Mouse (Mus musculus) embryo, embryonic 10 days (tissue): ENCODE data around the gene Bckdha.

Source experiments
- DNase-seq: peaks from one replicate; pipeline ENCODE4 v3.0.0-alpha.2; 2015; ENCODE audit warnings: low spot score

The Bckdha gene

DNA sequence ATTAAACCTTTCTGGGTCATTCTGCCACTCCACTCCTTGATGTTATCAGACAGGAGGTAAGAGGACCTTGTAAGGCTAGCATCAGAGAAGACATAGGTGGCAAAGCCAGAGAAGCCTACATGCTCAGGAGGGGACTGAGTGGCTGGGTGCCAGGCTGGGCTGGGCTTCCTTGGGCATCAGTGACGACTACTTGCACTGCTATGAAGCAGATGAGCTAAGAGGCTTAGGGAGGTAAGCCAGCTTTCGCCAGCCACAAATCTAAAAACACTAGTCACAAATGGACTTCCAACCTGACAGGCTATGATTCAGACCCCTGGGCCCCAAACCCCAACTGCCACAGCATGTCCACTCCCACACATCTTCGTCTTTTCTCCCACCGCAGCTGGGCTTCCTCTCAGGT, 14.2 kb downstream of the Bckdha start:
- DNase-seq, result no peak

GRCm38 (mm10) chr7:25644136-25644535, 14.6 kb downstream of the Bckdha start:
- DNase-seq, result no peak

DNA sequence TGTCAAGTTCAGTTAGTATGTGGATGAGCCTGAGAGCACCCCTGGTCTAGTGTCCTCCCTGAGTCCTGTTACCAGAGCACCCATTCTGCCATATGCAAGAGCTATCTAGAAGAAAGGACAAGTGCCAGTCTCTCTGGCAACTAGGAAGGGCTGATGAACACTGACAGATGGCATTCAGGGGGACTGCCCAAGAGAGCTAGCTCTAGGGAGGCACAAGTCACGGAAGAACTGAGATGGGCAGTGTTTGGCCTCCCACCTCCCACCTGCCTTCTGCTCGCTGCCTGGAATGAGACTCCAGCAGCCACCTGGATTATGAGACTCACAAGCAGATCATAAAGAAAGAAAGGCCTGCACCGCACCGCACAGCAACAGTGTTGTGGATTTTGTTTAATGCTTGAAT, 19.0 kb downstream of the Bckdha start:
- no peak for DNase-seq

DNA sequence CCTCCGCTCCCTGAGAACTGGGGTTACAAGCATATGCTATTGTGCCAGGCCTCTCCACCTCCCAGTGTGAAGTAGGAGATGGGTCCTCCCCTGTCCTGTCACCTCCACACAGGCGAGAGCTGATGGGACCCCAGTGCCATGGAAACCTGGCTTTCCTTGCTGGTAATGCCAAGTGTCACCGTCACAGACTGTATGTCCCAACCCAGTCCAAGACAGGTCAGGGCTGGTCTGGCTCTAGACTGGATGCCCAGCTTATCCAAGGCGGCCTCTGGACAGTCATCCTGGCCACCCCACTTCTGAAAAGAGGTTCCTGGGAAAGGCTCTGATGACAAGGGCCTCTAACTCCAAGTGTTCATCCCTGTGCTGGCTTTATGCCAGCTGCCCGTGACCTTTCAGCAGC, 21.7 kb downstream of the Bckdha start:
- DNase-seq, result no peak

DNA sequence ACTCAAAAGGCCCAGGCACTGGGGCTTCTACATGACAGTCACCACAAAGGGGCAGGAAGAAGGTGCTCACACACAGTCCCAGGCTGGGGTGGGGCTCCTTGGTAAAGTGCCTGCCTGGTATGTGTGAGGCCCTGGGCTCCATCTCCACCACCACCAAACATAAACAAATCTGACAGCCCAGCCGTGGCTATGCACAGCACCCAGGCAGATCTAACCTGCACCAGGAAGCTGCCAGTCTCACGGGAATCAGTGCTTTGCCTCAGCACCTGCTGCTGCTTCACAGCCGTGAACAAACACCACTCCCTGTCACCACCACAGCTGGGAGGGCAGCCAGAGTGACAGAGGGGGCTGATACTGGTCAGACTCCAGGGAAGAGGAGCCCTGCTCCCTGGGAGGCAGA, 22.4 kb downstream of the Bckdha start:
- DNase-seq, result no peak

DNA sequence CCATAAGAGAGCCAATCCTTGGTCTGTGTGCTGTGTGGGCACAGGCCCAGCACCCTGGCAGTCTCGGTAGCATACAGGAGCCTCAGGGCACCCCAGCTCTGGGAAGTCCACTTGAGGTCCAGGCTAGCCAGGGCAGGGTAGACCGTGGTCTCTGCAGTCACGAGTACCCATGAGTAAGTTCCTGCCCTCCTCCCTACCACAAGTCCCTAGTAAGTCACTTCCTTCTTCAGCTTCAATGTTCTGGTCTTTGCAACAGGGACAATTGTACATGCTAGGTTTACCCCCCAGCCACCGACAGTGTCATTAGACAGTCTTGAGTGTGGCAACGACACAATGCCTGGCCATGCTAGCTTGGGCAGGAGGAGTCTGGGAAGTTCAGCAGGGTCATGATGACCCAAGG, 26.1 kb downstream of the Bckdha start:
- no peak for DNase-seq

GRCm38 (mm10) chr7:25628323-25628620, 30.5 kb downstream of the Bckdha start:
- DNase-seq, result no peak

GRCm38 (mm10) chr7:25627431-25628322, 31.1 kb downstream of the Bckdha start:
- peak; percentile 50 for DNase-seq

DNA sequence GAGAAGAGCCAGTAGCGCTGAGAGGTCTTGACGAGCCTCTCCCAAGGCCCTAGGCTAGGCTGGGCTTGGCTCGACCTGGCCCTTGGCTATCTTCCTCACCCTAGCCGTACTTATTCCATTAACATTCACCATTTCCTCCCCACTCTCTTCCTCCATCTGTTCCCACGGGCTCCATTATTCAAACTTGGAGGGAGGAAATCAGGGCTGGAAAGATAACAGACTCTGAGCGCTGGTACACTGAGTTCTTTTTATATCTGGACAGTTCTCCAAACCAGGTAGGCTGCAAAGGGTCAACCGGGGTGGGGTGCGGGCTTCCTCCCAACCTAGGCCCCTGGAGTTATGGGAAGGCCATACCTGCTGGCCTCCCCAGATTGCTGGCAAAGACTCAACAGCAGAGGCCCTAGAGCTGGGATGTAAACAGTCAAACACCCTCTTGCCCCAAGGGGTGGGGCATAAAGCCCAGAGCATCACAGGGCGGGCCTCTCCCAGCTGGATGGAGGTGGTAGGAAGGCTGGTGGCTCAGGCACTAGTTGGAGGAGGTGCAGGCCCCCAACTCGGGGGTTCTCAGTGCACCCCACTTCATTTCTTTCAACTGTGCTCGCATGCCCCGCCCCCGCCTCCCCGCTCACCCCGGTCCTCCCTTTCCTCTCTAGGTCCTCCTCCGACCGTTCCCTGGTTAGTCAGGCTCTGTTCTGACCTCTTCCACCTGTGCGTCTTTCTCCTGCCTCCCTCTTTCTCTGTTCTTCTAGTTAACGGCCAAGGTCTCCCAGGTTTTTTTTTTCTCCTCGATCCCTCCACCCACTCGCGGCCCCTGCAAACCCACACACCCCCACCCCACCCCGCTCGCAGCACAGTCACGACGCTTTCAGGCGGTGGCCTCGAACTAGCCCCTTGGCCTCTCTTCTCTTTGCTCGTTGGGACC, 32.0 kb downstream of the Bckdha start, which contains the start of gene B3gnt8:
TSS of gene B3gnt8 (plus strand) at position 146 of the 922 bp plus-strand sequence.
- no peak for DNase-seq

GRCm38 (mm10) chr7:25625594-25626250, 33.1 kb downstream of the Bckdha start:
- DNase-seq, result peak; percentile 22

- DNase-seq, result no peak
Observed at GRCm38 (mm10) chr7:25624851-25625250, 33.9 kb downstream of the Bckdha start.

GRCm38 (mm10) chr7:25623857-25624370, 34.9 kb downstream of the Bckdha start:
- DNase-seq, result no peak

DNA sequence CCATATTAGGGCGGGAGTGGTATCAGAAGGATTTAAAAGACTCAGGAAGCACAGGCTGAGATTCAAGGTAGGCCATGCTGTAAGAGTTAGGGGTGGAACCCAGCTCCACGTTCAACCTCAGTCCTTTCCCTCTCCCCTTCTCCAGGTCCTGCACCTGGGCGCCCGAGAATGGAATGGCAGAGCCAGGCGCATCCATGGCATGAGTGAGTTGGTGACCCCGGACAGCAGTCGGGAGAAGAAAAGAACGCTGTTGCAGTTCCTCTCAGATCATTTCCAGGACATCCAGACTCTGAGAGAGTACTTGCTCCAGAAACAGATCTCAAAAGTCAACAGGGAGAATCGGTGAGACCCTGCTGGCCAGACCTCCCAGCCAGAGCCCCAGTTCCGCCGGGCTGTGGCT, 38.0 kb downstream of the Bckdha start:
- no peak for DNase-seq

- no peak for DNase-seq
Observed at GRCm38 (mm10) chr7:25620101-25620500, 38.7 kb downstream of the Bckdha start.

GRCm38 (mm10) chr7:25619722-25619991, 39.1 kb downstream of the Bckdha start:
- DNase-seq, result no peak

DNA sequence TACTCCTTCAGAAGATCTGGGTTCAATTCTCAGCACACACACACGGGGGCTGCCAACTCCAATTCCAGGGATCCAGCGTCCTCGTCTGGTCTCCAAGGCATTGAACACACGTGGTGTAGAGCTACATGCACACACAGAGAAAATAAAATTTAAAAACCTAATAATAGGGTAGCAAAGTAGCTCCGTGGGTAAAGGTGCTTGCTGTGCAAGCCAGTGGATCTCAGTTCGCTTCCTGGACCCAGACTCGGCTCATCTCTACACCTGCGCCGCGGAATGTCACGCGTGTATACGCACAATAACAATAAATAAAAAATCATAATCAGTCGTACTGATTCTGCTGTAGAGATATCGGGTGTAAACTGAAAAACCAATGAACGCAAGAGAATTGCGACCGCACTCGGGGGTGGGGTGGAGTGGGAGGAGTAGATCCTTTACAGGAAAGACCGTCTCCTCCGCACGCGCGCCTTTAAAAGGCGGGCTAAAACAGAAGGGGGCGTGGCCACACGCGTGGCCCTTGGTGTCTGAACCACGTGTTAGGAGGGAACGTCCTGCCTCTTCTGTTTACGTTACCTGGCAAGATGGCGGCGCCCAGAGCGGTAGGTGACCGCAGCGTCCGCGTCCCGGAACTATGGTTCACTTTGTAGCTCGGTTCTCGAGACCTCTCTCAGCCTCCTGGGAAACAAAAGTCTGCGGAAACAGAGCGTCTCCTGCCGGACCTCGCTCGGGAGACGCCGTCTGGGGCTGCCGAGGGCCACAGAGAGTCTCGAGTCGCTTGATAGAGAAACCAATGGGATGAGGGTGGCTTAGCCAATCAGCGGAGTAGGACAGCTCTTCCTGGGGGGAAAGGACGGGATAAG, 39.7 kb downstream of the Bckdha start, which contains the start of gene Dmac2:
TSS of gene Dmac2 (plus strand) at position 550 of the 857 bp plus-strand sequence.
- DNase-seq, result peak; percentile 95

DNA sequence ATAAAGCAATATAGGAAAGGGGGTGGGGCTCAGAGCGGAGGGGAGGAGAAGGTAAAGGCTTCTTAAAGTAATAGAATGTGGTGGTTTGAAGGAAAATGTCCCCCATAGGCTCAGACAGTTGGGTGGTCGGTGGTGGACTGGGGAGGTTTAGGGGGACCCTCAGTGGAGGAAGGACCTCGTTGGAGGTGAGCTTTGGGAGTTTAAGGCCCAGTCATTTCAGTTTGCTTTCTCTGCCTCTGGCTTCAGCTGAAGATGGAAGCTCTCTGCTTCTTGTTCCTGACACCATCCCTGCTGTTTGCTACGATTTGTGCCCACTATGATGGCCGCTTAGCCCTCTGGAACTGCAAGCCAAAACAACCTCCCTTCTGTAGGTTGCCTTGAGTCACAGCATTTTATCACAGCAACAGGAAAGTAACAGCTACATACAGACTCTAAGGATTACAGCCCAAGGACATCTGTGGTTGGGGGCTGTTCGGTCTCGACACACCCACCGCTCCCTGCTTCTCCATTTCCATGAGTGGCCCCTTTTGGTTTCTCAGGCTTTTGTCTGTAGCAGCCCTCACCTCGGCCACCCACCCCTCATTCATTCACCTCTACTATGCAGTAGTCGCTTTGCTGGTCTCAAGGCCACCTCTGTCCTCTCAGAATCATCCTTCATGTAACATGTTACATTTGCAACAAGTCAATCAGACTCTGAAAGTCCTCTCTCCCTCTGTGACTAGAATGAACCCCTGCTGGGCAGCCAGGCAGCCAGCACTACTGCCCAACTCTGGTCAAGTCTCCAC, 41.2 kb downstream of the Bckdha start:
- no peak for DNase-seq

GRCm38 (mm10) chr7:25615706-25616011, 43.1 kb downstream of the Bckdha start, which contains the start of gene Erich4:
Erich4 (minus strand) TSS chr7:25615892.
- no peak for DNase-seq

GRCm38 (mm10) chr7:25614831-25615705, 43.7 kb downstream of the Bckdha start:
- no peak for DNase-seq

DNA sequence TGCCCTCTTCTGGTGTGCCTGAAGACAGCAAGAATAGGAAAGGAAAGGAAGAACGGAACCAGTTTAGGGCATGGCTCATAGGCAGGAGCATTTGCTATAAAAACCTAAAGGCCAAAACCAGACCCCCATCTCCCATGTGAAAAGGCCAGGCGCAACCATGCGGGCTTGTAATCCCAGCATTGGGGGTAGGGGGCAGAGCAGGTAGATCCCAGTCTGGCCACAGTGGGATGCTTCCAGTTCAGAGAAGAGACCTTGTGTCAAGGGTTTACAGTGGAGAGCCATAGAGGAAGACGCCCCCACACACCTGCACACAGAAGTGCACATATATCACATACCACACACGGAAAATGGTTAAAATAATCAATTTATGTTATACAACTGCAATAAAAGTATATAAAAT, 44.7 kb downstream of the Bckdha start:
- no peak for DNase-seq
